Mouse (Mus musculus) gastrocnemius, adult 18-20 months (tissue): ENCODE measurements around the gene Rapgef1. TPM values are rescaled to one million over a fixed set of nuclear protein-coding genes. Genes with fewer than 3 reads are reported as not detected.
"Not testable (repeated sequence)": the region's sequence is repeated elsewhere in the genome, so short reads cannot be mapped to it uniquely, and the experiment has no call there.

ENCODE experiments used
- DNase-seq: peaks from one replicate; pipeline ENCODE4 v3.0.0; 2021; ENCODE audit warnings: low spot score
- total RNA-seq, 2 experiments: library from RNA; stranded (reverse); gene quantifications; 2 replicates each; pipeline ENCODE4 v1.2.3; 2021

The Rapgef1 gene
- total RNA-seq, 2 experiments from 2014 or later = 137 to 155 TPM

GRCm38 (mm10) chr2:29698421-29699290 is 79.1 kb downstream of the Rapgef1 start:
- no peak for DNase-seq

GRCm38 (mm10) chr2:29700898-29701297 is 81.4 kb downstream of the Rapgef1 start:
- DNase-seq = no peak

GRCm38 (mm10) chr2:29701393-29701792 is 81.9 kb downstream of the Rapgef1 start:
- DNase-seq = no peak

DNA sequence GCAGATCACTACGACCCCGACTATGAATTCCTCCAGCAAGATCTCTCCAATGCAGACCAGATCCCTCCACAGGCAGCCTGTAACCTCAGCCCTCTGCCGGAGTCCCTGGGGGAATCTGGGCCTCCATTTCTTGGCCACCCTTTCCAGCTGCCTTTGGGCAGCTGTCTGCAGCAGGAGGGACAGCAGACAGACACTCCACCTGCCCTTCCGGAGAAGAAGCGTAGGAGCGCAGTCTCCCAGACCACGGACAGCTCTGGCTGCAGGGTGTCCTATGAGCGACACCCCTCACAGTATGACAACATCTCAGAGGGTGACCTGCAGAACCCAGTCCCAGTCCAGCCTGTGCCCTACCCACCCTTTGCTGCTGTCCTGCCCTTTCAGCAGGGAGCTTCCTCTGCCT is 82.7 kb downstream of the Rapgef1 start:
- DNase-seq = peak; percentile 38

DNA sequence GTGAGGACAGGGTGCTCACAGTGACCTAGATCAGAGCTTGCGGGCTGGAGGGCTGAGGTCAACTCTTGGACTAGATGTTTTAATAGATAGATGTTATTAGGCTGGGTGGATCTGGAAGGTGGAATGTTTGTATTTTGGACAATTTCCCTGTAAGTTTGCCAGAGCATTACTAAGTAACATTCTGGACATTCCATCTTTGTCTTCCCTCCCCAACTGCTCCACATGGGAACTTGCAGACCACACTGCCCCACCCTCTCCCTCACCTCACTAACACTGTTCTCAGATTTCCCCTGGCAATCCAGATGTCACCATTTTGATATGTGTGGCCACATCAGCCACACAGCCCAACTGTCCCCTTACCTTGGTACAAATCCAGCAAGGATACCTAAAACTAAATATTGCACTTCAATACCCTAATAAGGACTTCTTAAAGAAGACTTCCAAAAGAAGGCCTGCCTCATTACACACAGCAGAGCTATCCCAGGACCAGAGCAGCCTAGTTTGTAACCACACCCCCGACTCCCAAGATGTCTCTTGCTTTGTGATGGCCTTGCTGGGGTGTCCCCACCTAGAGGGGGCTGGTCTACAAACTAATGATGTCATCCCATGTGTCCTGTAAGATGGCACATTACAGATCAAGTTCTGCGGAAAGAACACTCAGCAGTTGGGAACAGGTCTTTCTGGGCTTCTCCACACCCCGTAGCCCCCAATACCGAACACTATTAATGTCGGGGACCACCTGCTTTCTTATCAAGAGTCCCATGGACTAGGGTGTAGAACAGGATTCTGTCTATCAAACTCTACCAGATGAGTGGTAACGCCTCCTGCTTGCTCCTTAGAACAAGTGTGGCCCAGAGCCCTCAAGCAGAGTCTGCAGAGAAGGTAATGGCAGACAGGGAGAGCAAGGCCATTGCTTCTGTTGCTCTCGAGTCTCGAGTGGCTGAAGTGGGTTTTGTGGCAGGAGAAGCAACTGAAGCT is 83.9 kb downstream of the Rapgef1 start:
- peak; percentile 70 for DNase-seq

DNA sequence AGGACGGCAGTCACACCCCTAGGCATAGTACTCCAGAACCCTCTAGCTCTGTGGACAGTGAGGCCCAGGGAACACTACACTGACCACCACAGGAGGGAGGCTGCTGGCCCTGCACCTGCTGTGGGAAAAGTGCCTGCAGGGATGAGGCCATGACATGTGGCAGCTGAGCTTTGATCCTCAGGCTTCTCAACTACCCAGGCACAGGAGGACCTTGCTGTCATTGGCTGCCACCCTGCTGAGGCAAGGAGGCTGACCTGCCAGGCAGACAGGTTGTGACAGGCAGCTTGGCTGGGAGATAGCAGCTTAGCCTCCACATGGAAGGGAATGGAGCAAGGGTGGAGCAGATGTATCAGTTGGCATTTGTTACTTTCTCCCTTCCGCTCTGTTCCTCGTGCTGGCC is 86.0 kb downstream of the Rapgef1 start:
- DNase-seq = peak; percentile 78

- DNase-seq = no peak
These were observed 87.5 kb downstream of the Rapgef1 start for GRCm38 (mm10) chr2:29706726-29707620.

- DNase-seq = no peak
These were observed 88.2 kb downstream of the Rapgef1 start for GRCm38 (mm10) chr2:29707731-29708130.

- not testable (repeated sequence) for DNase-seq
These were observed 88.7 kb downstream of the Rapgef1 start for GRCm38 (mm10) chr2:29708209-29708608.

- no peak for DNase-seq
These were observed 91.5 kb downstream of the Rapgef1 start for GRCm38 (mm10) chr2:29711038-29711437.

- no peak for DNase-seq
These were observed 92.4 kb downstream of the Rapgef1 start for GRCm38 (mm10) chr2:29711877-29712276.

- DNase-seq = no peak
These were observed 94.0 kb downstream of the Rapgef1 start for GRCm38 (mm10) chr2:29713501-29713900.

DNA sequence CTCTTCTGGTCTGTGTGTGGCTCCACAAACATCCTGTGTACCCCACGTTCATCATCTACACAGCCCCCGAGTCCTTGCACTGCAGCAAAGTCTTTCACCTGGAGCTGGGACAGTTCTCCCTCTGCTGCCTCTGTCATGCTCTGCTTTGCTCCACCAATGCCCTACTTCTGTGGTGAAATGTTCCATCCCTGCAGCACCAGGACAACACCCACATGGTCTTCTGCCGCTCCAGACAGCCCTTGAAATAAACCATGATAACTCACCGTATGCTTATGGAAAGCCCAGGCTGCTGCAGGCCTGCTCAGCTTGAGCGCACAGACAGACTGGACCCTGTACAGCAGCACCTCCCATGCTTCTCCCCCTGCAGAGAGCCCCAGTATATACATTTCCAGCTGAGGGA is 94.6 kb downstream of the Rapgef1 start:
- DNase-seq = no peak

DNA sequence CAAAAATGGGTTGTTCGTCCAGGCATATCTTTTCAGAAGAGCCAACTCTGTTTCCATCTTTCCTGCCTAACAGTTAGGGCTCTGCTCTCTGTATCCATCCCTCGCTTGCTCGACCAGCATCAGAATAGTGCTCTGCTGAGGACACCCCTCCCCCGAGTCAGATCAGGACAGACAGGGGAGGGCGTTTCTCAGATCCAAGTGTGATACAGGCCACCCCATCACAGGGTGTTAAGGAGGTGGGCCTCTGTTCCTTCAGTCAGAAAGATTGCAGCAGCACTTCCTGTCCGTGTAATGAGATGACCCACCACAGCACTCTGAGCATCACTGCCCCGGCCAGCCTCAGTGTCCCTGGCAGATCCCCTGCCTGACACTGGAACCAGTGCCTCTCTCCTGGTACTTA is 96.6 kb downstream of the Rapgef1 start:
- DNase-seq = no peak

DNA sequence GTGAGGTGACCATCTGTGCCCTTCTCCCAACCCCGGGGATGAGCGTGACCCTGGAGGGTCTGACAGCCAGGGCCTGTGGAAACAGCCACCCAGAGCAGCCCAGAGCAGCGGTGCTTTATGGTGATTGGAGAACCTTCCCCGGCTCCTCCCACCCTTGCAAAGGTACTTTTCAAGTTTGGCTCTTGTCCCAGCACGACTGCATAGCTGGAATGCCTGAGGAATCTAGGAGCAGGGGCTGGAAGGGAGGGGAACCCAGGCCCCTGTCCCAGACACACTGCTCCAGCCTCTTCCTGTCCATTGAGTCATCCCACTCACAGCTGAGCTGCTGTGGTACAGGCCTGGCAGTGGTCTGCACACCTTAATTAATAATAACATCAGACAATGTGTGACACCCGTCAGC is 97.2 kb downstream of the Rapgef1 start:
- no peak for DNase-seq

- DNase-seq = no peak
These were observed 99.1 kb downstream of the Rapgef1 start for GRCm38 (mm10) chr2:29718581-29718980.

- peak; percentile 69 for DNase-seq
These were observed 103.6 kb downstream of the Rapgef1 start for GRCm38 (mm10) chr2:29723132-29723531.

- DNase-seq = no peak
These were observed 105.3 kb downstream of the Rapgef1 start for GRCm38 (mm10) chr2:29724664-29725365.

- no peak for DNase-seq
These were observed 110.0 kb downstream of the Rapgef1 start for GRCm38 (mm10) chr2:29729500-29729899.

- peak; percentile 76 for DNase-seq
These were observed 112.0 kb downstream of the Rapgef1 start for GRCm38 (mm10) chr2:29731545-29731944.
